Mouse (Mus musculus) cerebellum, adult 11-12 months (tissue): Measurements from ENCODE around the gene Exoc4.

Experiments used
- DNase-seq: peaks from one replicate; pipeline ENCODE4 v3.0.0; 2022

Gene Exoc4

DNA sequence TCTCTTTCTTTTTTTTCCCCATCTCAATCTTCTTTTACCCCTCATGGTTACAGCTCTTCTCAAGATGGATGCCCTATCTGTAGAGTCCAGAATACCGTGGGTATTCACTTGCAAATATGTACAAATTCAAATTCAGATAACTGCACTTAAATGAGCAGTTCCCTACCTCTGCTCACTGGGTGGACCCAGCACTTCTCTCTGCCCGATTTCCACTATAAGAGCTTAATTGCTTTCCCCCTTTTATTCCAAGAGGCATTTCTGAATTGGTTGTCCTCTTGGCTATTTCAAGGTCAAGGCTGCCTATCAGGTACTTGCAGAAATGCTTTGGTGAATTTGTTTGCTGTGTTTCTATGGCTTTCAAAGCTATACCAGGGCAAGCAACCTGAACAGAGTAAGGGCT is 521.1 kb downstream of the Exoc4 start:
- no peak for DNase-seq

DNA sequence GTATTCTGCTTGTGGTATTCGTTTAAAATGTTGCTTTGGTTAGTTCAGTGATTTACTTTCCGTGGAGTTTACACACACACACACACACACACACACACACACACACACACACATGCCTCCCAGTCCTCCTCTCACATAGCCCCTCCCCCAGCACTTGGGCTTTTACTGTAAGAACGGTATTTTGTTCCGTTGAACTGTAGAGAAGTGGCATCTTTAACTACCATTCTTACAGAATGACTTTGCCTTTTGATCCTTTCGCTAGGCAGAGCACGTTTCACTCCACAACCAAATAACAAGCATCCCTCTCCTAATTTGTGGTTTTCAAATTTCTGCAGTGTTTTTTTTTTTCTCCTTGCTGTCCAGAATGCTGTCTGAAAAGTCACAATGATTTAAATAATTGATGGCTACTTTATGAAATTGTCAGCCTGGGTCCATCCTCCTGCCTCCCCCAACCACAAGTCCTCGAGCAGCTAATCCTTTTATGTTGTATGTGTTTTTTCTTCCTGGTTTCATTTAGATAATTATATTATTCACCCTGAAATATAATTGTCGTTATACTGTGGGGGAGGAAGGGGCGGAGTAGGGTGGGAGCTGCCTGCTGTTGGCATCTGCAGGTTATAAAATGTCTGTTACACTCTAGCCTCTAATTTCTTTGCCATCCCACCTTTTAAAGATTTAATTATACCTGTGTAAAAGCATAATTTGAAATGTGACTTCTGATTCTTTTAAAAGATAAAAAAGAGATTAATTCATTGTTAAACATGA is 523.8 kb downstream of the Exoc4 start:
- DNase-seq: no peak

DNA sequence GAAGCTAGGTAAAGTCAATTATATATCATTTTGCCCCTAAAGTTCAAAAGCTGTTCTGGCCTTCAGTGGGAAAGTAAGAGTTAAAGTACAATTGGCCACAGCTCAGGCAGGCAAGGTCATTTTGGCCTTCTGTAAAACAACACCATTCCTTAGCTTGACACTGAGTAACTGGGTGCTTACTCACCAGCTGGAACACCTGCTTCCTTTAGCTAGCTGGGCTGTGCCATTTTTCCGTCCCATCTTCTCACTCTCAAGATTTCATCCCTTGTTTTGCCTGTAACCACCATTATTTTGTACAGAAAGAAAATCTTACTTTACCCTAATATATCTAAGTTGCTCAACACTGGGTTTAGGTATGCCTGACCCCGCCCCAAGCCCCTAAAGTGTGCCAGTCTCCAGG is 543.7 kb downstream of the Exoc4 start:
- no peak for DNase-seq

DNA sequence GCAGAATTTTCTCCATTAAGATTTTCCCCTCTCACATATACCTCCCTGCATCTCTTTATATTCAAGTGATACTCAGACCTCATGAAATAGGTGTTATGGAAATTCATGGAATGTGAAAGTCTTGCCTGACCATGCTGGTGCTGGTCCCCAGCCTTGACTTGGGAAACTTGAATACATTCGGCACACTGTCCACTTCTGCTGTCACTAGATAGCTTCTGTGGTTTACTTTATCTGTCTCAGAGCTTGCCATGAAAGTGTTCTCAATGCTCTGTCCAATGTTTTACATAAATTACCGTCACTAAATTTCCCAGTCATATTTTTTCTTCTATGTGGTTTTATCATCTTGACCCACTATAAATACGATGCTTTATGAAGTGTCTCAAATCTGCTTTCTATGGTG is 552.4 kb downstream of the Exoc4 start:
- DNase-seq: no peak

DNA sequence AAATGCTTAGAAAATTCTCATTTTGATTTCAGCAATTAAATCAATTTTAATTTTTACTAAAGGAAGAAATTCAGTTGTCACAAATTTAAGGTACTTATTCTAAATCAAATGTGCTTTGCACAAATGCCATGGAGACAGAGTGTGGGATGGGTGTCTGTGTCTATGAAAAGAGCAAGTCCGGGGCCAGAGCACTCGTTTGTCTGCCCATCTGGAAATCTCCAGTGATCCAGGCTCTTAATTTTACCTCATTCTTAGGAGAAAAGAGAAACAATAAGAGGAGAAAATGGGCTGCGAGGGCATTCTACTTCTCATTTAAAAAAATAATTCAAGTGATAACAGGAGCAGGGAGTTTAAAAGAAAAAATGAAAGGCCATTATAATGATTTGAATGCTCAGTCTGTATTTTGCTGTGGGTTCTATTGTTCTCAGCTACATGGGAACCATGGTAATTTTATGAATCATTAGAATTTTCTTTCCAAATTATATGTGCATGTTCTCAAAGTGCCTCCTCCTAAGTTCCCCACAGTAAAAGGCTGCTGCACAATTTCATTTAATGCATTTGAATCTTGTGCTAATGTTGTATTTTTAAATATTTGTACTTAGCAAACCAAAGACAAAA is 554.7 kb downstream of the Exoc4 start:
- DNase-seq: no peak

DNA sequence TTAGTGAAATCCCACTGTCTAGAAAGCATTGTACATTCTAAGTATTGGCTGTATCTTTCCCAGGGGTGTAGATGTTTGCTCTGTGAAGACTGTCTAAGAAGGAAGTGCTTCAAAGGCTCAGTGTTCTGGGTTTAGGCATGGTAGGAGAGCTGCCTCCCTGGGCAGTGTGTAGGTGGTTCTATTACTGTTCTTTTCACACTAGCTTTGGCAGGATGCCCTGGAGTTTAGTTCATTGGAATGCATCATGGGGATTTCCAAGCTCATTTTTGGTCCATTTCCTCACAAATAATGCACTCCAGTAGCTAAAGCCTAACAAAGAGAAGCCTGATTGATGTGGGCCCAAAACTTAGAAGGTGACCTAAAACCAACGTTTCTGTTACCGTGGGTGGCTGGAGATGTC is 555.9 kb downstream of the Exoc4 start:
- peak; percentile 64 for DNase-seq

DNA sequence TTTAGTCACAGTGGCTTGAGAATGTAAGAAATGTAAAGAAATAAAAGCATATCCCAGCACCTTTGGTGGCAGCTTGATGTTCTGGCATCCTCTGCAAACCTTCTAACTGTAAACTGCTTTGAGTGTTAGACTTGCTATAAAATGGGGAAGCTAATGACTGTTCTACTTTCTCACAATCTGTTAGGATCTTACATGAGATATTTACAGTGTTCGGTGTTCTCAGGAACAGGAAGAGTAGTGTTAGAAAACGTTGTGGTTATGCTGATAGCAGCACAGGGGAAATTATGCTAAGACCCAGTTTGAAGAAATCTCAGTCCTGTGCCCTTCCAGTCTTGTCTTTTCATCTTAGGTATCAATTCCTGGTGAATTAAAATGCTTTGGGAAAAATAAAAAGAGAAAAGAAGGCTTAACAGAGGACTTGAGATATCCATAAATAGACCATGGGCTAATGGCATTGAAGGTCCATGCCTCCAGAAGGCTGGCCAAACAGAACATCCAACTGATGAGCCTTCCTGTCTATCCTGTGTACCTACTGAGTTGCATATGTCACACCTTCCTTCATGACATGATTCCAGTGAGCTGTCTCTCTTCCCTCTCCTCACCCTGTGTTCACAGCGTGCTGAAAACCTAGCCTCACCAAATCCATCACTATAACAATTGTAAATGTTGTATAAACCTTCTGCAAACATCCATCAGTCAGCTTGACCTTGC is 557.3 kb downstream of the Exoc4 start:
- DNase-seq: peak; percentile 51

DNA sequence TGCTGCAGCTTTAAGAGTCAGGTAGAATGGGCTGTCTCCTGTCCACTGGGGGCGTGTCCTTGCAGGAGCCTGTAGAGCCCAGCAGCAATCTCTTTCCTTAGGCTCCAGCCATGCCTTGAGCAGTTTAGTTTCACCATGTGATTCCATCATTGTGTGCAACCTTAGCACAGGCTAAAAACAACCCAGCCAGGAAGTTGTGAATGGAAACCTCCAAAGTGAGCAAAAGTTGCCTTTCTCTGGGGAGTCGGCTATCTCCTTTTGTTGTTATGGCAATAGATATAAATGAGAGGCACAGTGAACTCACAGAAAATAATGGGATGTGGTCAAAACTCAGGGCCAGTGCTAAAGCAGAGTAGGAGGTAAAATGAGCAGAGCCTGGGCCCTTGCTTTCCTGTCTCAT is 565.5 kb downstream of the Exoc4 start:
- DNase-seq: no peak

DNA sequence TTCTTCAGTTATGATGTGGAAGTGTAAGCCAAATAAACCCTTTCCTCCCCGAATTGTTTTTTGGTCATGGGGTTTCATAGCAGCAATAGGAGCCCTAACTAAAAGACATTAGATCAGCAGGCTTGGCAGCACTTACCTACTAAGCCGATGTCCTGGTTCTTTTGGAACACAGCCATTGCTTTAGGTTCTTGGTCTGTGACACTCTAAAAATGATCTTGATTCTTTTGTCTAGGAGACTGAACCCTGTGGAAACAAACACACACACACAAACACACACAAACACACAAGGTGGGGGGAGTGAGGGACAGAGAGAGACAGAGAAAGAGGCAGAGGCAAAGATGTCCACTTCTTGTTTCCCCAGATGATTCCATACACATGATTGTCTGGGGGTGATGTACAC is 574.3 kb downstream of the Exoc4 start:
- DNase-seq: peak; percentile 37

DNA sequence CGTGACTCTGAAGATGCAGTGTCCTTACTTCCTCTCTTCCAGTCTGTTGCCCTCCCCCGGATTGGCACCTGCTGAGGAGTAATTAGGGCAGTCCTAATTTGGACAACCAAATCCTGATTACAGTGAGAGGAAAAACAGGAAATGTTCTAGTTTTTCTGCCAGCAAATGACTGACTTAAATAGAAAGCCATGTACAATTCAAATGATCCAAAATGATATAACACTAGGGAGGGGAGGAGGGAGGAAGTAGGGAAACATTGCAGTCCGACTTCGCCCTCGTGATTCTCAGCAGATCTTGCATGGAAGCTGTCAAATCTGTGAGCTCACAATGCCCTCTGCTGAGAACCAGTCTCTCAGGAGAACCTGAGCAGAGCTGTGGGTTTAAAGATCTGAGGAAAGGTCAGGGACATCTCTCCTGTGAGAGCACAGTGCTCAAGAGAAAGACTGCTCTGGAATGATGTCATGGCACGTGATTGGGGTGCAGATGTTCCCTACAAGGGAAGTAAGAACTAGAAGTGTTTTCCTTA is 575.0 kb downstream of the Exoc4 start:
- DNase-seq: peak; percentile 89

DNA sequence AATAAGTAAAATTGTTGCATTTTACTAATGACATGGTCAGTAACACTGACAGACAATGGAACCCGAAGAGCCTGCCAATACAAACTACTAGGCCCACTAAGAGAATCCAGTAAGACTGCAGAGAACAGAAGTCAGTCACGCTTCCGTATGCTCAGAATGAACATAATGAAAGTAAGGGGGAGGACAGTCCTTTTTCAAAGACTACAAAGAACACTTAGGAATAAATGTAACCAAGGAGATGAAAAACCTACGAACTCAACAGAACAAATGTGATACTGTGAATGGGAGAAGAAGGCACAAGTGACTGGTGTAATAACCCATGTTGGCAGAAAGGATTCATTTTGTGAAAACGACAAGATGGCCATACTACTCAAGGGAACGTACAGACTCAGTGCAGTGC is 579.6 kb downstream of the Exoc4 start:
- DNase-seq: no peak

DNA sequence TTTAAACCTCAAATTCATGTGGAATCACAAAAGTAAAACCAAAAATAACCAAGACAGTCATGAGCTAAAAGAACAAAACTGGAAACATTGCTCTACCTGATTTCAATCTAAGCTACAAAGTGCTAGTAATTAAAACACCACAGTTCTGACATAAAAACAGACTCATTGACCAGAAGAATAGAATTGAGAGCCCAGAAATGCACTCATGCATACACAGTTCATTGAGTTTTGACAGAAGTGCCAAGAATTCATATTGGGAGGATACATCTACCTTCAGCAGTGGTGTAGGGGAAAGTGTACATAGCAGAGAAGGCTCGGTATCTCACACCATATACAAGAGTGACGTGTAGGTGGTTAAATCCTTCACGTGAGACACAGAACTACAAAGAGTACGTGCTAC is 580.4 kb downstream of the Exoc4 start:
- no peak for DNase-seq

DNA sequence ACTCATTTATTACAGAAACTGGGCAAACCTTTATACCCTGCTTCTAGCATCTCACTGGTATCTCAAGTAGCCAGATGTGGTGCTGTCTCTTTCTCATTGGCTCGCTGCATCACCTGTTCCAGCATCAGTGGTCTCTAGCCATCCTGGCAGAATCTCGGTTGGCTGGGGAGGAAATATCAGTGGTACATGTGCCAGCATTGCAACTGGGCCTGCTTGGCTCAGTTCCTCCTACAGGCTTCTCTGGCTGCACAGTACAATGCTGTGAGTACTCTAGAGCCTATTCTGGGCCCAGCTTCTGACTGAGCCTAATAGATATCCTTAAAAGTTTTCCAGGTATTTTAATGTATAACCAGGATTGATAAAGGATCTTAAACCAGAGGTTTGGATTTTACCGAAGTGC is 582.4 kb downstream of the Exoc4 start:
- no peak for DNase-seq

DNA sequence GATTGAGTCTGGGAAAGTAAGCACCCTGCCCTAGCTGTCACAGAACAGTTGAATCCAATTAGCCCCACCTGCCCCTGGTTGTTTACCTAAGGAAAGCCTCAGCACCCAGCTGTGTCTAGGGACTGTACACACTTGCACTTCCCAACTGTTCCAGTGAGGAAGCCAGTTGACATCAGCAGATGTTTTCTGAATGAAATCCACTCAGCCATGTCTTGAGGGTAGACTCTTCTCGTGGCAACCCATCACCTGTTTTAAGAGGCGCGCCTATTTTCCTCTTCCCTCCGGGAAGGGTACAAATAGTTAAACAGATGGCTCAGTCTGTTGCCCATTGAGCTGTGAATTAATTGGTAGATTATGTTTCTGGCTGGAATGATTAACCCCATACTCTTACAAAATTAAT is 584.1 kb downstream of the Exoc4 start:
- no peak for DNase-seq

DNA sequence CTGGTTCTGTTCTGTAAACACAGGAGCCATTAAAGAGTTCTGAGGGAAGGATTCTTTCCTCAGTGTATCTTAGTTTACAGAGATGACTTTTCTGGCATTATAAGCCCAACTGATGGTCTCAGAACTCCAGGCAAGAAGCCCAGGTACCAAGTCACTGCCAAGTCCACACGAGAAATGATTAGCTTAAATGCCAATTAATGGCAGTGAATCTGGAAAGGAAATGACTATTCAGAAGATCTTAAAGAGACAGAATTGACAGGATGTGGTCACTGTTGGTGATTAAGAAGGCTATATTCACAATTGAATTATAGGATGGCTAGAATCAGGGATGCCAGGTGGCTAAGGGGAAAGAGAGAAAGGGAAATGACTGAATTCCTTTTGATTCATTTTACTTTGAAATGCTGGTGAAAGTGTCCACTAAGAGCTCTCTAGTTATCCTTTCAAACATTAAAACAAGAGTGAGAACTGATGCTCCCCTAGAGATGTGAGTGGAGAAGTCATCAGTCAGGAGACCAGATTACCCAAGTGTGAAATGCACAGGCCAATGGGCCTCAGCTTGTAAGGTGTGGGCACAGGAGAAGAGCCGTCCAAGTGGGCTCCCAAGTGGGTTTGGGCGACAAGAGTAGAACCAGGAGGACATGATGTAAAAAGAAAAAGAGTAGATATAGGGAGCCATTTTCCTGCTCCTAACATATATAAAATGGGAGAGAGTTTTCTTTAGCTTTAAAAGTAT is 587.3 kb downstream of the Exoc4 start:
- DNase-seq: no peak

DNA sequence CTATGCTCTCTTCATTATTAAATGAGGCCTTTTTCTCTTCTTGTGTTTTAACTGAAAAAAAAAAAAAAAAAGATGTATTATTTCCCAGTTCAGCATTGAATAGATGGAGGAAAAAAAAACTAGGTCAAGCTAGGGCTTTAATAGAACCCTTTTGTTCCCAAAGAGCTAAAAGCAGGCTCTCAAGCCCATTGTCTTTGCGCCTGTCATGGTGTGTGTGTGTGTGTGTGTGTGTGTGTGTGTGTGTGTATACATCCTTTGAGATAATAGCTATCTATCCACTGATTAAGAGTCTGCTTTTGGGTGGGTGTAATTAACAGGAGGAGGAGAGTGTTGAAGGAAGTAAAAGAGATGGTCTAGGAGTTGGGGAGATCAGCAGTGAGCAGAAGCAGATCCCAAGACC is 594.0 kb downstream of the Exoc4 start:
- DNase-seq: no peak

DNA sequence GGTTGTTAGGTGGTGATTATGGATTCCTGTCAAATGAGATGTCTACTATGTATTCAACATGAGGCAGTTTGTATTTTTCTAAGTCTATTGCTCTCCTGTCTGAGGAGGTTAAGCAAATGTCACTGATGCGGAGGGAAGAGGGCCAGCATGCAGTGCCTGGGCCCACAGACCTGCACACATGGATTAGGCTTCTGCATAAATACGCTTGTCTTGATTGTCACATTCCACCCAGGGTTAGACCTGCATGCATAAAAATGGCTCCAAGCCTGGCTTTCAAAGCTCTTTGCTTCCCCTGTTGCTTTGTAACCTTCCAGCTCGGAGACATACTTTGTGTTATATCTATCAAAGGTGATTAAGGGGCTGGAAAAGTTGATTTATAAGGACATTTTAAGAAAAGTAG is 610.2 kb downstream of the Exoc4 start:
- no peak for DNase-seq

DNA sequence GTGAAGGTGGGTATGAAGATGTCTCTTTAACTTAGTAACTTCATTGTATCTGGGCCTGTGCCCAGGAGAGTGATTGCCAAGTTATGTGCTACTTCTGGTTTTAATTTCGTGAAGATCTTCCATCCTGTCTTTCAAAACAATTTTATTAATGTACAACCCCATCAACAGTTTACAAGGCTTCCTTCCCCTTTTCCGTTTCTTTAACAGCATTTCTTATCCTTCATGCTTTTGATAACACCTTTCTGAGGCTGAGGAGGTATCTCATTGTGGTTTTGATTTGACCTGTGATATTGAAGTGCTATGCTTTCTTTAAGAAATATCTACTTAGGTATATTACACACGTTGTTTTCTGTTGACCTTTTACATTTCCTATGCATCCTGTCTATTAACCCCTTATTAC is 616.9 kb downstream of the Exoc4 start:
- DNase-seq: no peak

DNA sequence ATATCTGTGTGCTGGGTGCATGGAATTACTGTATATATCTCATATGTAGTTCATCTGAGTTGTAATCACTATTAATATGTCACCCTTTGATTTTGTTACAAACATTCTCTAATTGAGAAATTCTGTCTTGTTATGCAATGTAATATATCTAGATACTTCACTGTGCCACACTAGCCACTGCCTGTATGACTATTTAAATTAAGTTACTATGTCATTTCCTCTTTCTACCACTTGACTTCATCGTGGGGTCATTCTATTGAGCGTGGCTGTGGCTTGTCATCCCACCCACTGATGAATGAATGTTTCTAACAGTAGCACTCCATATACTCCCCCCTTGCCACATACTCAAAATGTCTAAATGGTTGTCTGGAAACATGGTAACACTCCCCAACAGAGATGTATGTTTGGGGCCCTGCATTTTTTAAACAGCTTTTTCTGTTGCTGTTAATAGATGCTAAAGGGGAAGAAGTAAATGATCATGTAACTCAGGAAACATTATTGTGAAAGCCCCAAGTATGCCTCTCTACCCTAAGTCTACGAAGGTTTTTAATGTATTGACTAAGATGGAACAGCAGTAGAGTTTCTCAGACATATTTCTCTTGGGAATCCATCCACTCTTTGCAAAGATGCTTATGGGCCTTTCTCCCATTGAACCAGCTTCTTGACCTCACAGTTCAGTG is 618.2 kb downstream of the Exoc4 start:
- no peak for DNase-seq

DNA sequence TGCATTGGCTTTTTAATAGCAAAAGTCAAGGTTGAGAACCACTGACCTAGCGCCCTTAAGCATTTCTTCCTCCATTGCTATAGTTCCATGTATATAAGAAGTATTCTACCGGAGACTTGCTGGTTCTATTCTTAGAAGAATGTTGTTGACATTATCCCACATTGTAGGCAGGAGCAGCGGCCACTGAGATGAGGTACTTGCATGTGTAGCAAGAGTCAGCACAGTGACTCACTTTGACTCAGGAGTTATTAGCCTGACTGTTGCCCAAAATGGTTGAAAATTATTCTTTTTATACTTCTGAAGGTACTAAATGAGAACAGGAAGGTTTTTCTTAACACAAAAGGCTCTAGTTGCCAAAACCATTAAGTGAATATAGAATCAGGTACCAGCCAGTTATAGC is 620.4 kb downstream of the Exoc4 start:
- no peak for DNase-seq

DNA sequence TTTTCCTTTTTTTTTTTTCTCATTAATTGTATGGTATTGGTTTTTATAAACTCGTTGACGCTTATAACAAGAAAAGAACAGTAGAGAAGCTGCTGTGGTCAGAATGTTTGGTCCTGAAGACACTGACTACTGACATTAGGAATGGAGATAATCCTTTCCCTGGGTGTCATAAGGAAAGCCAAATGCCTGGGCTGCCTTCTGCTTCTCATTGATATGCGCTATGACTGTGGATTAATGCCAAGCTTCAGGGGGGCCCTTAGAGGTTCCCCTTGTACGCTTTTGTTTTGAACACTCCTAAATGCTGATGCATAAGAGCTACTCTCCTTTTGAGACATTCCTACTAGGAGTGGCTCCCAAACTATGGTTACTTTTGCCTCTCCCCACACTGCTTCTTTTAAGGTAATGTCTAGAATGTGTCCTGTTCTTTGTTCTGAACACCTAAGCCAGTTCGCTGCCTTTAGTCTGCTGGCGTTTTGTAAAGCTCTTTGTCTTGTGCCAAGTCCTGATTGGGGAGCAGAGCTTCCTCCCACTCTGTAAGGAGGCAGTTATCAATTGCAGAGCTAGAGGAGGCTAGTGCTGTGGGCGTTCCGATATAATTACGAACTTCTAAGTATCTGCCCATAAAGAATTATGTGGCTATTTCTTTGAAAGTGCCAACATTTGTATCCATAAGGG is 621.7 kb downstream of the Exoc4 start:
- DNase-seq: no peak

DNA sequence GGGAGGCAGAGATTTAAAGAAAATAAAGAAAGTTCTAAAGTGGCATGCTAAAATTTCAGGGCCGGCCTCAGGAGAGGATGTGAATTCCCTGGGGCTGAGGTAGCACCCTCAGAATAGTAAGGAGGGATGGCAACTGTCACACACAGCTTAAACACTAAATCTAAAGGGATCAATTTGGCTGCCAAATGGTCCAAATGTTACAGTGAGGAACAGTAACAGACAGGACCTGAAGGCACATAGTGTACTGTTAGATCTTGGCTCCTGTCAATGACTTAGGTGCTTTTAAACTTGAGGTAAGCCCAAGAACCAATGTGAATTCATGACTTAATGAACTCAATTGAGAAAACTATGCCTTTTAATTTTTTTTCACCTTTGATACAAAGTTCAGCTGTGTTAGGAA is 622.4 kb downstream of the Exoc4 start:
- no peak for DNase-seq
